Mouse (Mus musculus) liver, embryonic 16.5 days (tissue): ENCODE measurements around the gene Wdr43. TPM values are rescaled to one million over a fixed set of nuclear protein-coding genes. Genes with fewer than 3 reads are reported as not detected.

Source experiments
- ATAC-seq: fragments of 200-750 bp; cut with Nextera tagmentation; 2 replicates; pipeline ENCODE4 v1.8.0; 2017; ENCODE audit warnings: low read depth, mild to moderate bottlenecking, moderate number of reproducible peaks, moderate library complexity
- H3K27ac ChIP-seq: fragments of 300-500 bp; sonication (generic); 2 replicates; pipeline ENCODE4 v1.5.1; 2014; ENCODE audit warnings: mild to moderate bottlenecking, low read length
- H3K27me3 ChIP-seq: fragments of 300-500 bp; sonication (generic); 2 replicates; pipeline ENCODE4 v1.6.1; 2014; ENCODE audit warnings: low read depth, low read length, mixed read lengths; ENCODE audit not compliant: control insufficient read depth, insufficient read depth
- H3K36me3 ChIP-seq: fragments of 300-500 bp; sonication (generic); 2 replicates; pipeline ENCODE4 v1.6.1; 2014; ENCODE audit warnings: mild to moderate bottlenecking; ENCODE audit not compliant: control insufficient read depth, insufficient read depth
- H3K4me1 ChIP-seq: fragments of 300-500 bp; sonication (generic); 2 replicates; pipeline ENCODE4 v1.6.1; 2014; ENCODE audit warnings: low read depth, low read length, mixed read lengths; ENCODE audit not compliant: control insufficient read depth
- H3K4me2 ChIP-seq: fragments of 300-500 bp; sonication (generic); 2 replicates; pipeline ENCODE4 v1.6.1; 2014; ENCODE audit warnings: low read depth, low read length, mixed read lengths
- H3K4me3 ChIP-seq: fragments of 300-500 bp; sonication (generic); 2 replicates; pipeline ENCODE4 v1.5.1; 2014; ENCODE audit warnings: low read depth, mild to moderate bottlenecking, low read length
- H3K9ac ChIP-seq: fragments of 300-500 bp; sonication (generic); 2 replicates; pipeline ENCODE4 v1.6.1; 2014; ENCODE audit warnings: low read depth, low read length
- H3K9me3 ChIP-seq: fragments of 300-500 bp; sonication (generic); replicated peaks from 2 replicates; pipeline ENCODE4 v1.6.1; 2016; ENCODE audit warnings: low read length; ENCODE audit not compliant: control insufficient read depth
- WGBS: fragments of 180-500 bp; shearing (Covaris S2); extraction: QIAGEN DNeasy Blood & Tissue Kit; methylation state at CpG from one replicate; pipeline ENCODE4 v1.1.7; 2014; ENCODE audit not compliant: insufficient replicate concordance; 5-methylcytosine and 5-hydroxymethylcytosine counted together
- polyA plus RNA-seq: library from polyadenylated mRNA; unstranded; fragments of >200 nt; fragmentation: Nextera tagmentation; extraction: Ambion mirVana; gene quantifications from 2 replicates; pipeline ENCODE4 v1.2.1, GENCODE M21; 2015

Gene Wdr43
- polyA plus RNA-seq: 26.0 and 26.6 TPM in 2 replicates

- peak; percentile 100 for ATAC-seq
These were observed at the start of gene Wdr43 for GRCm38 (mm10) chr17:71615638-71616318. Gene Wdr43 (plus strand): TSS chr17:71615895.

GRCm38 (mm10) chr17:71579176-71579705 is 36.5 kb upstream of the Wdr43 start:
- H3K4me3 ChIP-seq: no peak overlapping the region
- no peak overlapping the region for H3K9ac ChIP-seq
- H3K4me1 ChIP-seq: no peaks in the 10 kb centered on the region
- ATAC-seq: no peak
- H3K9me3 ChIP-seq: no peaks in the 10 kb centered on the region
- no peaks in the 10 kb centered on the region for H3K27me3 ChIP-seq
- no peak overlapping the region for H3K27ac ChIP-seq
- H3K36me3 ChIP-seq: no peaks in the 10 kb centered on the region
- no peak overlapping the region for H3K4me2 ChIP-seq
- 59% methylated on average over 1 of the region's 1 CpGs for WGBS

More at GRCm38 (mm10) chr17:71615638-71616318, at the start of gene Wdr43:
- Histone ChIP-seq H3K4me3 (peak within 1 kb of the TSS; percentile 97), H3K36me3 (no peaks in the 10 kb centered on the region), H3K4me1 (peaks cover 28% of the 10 kb centered on the region), H3K27ac (peak within 1 kb of the TSS; percentile 44), H3K9ac (peak within 1 kb of the TSS; percentile 81), H3K9me3 (no peaks in the 10 kb centered on the region), H3K4me2 (peak within 1 kb of the TSS; percentile 94), H3K27me3 (no peaks in the 10 kb centered on the region)
- 3% methylated on average over 40 of the region's 40 CpGs for WGBS

- no peaks in the 10 kb centered on the region for H3K9me3 ChIP-seq
- H3K4me1 ChIP-seq: peaks cover 12% of the 10 kb centered on the region
- H3K27me3 ChIP-seq: no peaks in the 10 kb centered on the region
- peak overlapping the region; percentile 73 for H3K4me3 ChIP-seq
- H3K27ac ChIP-seq: peak overlapping the region; percentile 77
- ATAC-seq: peak; percentile 47
- H3K36me3 ChIP-seq: no peaks in the 10 kb centered on the region
- under 1% methylated on average over 48 of the region's 48 CpGs for WGBS
- peak overlapping the region; percentile 68 for H3K4me2 ChIP-seq
- H3K9ac ChIP-seq: peak overlapping the region; percentile 77
These were observed 17.6 kb upstream of the Wdr43 start for GRCm38 (mm10) chr17:71597881-71598658.

DNA sequence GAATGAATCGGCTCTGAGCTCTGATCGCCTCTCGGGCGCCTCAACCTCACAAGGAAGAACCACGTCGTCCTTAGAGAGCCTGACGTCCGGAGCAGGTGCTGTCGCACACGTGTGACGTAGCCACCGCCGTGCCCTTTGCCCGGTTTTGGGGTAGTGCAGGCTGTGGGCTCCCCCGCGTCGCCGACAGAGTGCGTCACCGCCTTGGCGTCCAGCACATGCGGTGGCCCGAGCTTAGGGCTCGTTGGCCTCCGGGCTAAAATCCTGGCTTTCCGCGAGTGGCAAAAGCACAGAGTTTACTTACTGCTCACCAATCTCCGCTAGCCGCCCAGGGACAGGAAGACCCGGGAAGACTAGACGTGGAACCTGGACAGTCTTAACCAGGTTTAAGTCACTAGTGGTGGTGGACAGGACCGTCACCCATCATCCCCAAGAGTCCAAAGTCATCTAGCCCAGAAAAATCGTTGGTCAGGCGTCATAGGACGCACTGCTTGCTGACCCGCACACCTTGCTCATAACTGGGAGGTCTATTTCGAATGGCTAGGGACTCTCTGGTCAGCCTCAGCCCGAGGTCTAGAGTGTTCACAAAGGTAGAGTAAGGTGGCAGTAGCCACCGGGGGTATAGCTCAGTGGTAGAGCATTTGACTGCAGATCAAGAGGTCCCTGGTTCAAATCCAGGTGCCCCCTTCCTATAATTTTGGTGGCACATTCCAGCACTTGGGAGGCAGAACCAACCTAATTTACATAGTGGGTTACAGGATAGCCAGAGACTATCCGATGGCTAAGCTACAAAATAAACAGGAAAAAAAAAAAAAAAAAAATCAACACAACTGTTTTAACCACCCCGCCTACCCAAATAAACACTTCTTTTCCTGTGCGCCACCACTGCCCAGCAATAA is 16.8 kb upstream of the Wdr43 start:
- peak overlapping the region; percentile 68 for H3K4me2 ChIP-seq
- no peaks in the 10 kb centered on the region for H3K36me3 ChIP-seq

GRCm38 (mm10) chr17:71616319-71617032 is 781 bp downstream of the Wdr43 start:
- H3K4me3 ChIP-seq: peak overlapping the region; percentile 97
- peak overlapping the region; percentile 94 for H3K4me2 ChIP-seq
- peak overlapping the region; percentile 44 for H3K27ac ChIP-seq
- no peaks in the 10 kb centered on the region for H3K36me3 ChIP-seq
- H3K9me3 ChIP-seq: no peaks in the 10 kb centered on the region
- WGBS: 0% methylated on average over 58 of the region's 73 CpGs
- H3K27me3 ChIP-seq: no peaks in the 10 kb centered on the region
- ATAC-seq: peak; percentile 39
- peaks cover 28% of the 10 kb centered on the region for H3K4me1 ChIP-seq
- H3K9ac ChIP-seq: peak overlapping the region; percentile 81

More for the DNA sequence above, 16.8 kb upstream of the Wdr43 start:
- peak overlapping the region; percentile 73 for H3K4me3 ChIP-seq
- no peaks in the 10 kb centered on the region for H3K9me3 ChIP-seq
- peak overlapping the region; percentile 77 for H3K27ac ChIP-seq
- ATAC-seq: peak; percentile 99
- H3K27me3 ChIP-seq: no peaks in the 10 kb centered on the region
- H3K9ac ChIP-seq: peak overlapping the region; percentile 77
- 3% methylated on average over 42 of the region's 42 CpGs for WGBS
- peaks cover 12% of the 10 kb centered on the region for H3K4me1 ChIP-seq

GRCm38 (mm10) chr17:71617033-71617362 is 1.3 kb downstream of the Wdr43 start:
- Histone ChIP-seq H3K27me3 (no peaks in the 10 kb centered on the region), H3K36me3 (no peaks in the 10 kb centered on the region), H3K27ac (no peak overlapping the region; the same call in 1 of the 2 replicates), H3K4me1 (peaks cover 28% of the 10 kb centered on the region), H3K9me3 (no peaks in the 10 kb centered on the region), H3K4me2 (peak overlapping the region; percentile 94), H3K9ac (peak overlapping the region; percentile 81), H3K4me3 (peak overlapping the region; percentile 97)
- WGBS: 0% methylated on average over 10 of the region's 10 CpGs
- ATAC-seq: no peak

DNA sequence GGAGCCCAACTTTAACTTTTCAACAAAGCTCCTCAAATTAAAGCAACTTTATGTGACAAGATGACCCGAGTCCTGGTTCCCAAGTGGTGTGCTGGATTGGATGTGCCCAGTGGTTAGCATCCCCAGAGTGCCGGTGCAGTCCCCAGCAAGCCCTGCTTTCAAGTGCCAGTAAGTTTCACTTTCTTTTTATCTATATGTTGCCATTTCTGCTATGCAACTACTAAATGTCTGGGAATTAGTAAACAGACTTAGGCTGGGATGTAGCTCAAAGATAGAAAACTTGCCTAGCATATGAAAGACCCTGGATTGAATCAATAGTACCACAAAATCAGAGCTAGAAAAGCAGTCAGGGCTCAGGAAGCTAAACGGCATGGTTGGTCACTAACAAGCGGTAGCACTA is 2.3 kb downstream of the Wdr43 start:
- H3K9ac ChIP-seq: peak overlapping the region; percentile 47
- no peaks in the 10 kb centered on the region for H3K9me3 ChIP-seq
- no peaks in the 10 kb centered on the region for H3K36me3 ChIP-seq
- 27% methylated on average over 4 of the region's 4 CpGs for WGBS
- H3K4me1 ChIP-seq: peaks cover 28% of the 10 kb centered on the region
- H3K4me2 ChIP-seq: peak overlapping the region; percentile 94
- no peaks in the 10 kb centered on the region for H3K27me3 ChIP-seq
- ATAC-seq: no peak
- H3K27ac ChIP-seq: peak overlapping the region; percentile 19; the same call in 1 of the 2 replicates
- H3K4me3 ChIP-seq: peak overlapping the region; percentile 97

- Histone ChIP-seq H3K27ac (no peak overlapping the region), H3K36me3 (peaks cover 39% of the 10 kb centered on the region), H3K27me3 (no peaks in the 10 kb centered on the region), H3K4me2 (no peak overlapping the region), H3K4me1 (no peaks in the 10 kb centered on the region), H3K9me3 (no peaks in the 10 kb centered on the region), H3K9ac (no peak overlapping the region), H3K4me3 (no peak overlapping the region)
- no peak for ATAC-seq
- WGBS: 79% methylated on average over 10 of the region's 10 CpGs
These were observed 16.1 kb downstream of the Wdr43 start for GRCm38 (mm10) chr17:71631806-71632205.
